Mouse (Mus musculus): Measurements from ENCODE around the gene Nat10. TPM values are rescaled to one million over a fixed set of nuclear protein-coding genes. Genes with fewer than 3 reads are reported as not detected.

Nat10 gene
- polyA plus RNA-seq, 1 experiment from 2014 or later: 19.3 TPM

DNA sequence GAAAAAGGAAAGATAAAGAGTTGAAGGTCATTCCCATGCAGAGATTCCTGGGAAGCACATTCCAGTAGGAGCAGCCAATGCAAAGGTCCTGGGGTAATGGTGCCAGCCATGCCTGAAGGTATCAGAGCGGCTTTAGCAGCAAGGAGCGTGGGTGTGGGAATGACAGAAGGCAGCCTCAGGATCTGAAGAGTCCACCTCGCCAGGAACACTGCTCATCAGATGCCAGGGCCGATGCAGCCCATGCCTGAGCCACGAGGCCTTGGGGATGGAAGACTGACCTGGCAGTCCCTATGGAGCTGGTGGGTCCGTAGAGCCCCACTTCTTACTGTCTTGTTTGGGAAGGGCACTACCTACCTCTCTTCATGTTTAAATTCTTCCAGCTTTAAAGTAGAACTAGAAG is 9.3 kb downstream of the Nat10 start:
- Histone ChIP-seq H3K4me2 (ENCODE audit: low read length) (no peak overlapping the region), H3K9ac (ENCODE audit: low read depth, low read length) (no peak overlapping the region), H3K27me3 (replicated peaks; ENCODE audit: control insufficient read depth, insufficient read depth, low read length) (no peaks in the 10 kb centered on the region), H3K27ac (ENCODE audit: low read depth, low read length) (no peak overlapping the region), H3K36me3 (ENCODE audit: control insufficient read depth, insufficient read depth, low read length) (peaks cover 43% of the 10 kb centered on the region), H3K9me3 (ENCODE audit: control insufficient read depth, low read length) (no peaks in the 10 kb centered on the region), H3K4me1 (ENCODE audit: control insufficient read depth, insufficient read depth, low read depth, low read length) (no peaks in the 10 kb centered on the region), H3K4me3 (ENCODE audit: low read length) (no peak overlapping the region)
- no peak for ATAC-seq
- WGBS: 93% methylated on average over 6 of the region's 6 CpGs

DNA sequence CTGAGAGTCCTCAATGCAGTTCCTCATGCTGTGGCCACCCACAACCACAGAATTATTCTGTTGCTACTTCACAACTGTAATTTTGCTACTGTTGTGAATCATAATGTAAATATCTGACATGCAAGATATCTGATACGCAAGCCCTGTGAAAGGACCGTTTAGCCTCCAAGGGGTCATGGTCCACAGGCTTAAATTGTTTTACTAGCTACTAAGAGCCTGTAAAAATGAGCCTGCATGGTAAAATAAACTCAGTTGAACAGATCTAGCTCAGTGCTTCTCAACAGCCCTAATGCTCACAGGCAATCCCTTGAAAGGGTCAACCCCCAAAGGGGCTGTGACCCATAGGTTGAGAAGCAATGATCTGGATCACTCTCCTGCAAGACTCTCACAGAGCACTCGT is 12.0 kb downstream of the Nat10 start:
- Histone ChIP-seq H3K4me1 (ENCODE audit: control insufficient read depth, insufficient read depth, low read depth, low read length) (no peaks in the 10 kb centered on the region), H3K36me3 (ENCODE audit: control insufficient read depth, insufficient read depth, low read length) (peaks cover 42% of the 10 kb centered on the region), H3K27ac (ENCODE audit: low read depth, low read length) (no peak overlapping the region), H3K4me3 (ENCODE audit: low read length) (no peak overlapping the region), H3K9me3 (ENCODE audit: control insufficient read depth, low read length) (no peaks in the 10 kb centered on the region), H3K27me3 (replicated peaks; ENCODE audit: control insufficient read depth, insufficient read depth, low read length) (no peaks in the 10 kb centered on the region), H3K9ac (ENCODE audit: low read depth, low read length) (no peak overlapping the region), H3K4me2 (ENCODE audit: low read length) (no peak overlapping the region)
- WGBS: 89% methylated on average over 3 of the region's 3 CpGs
- no peak for ATAC-seq

DNA sequence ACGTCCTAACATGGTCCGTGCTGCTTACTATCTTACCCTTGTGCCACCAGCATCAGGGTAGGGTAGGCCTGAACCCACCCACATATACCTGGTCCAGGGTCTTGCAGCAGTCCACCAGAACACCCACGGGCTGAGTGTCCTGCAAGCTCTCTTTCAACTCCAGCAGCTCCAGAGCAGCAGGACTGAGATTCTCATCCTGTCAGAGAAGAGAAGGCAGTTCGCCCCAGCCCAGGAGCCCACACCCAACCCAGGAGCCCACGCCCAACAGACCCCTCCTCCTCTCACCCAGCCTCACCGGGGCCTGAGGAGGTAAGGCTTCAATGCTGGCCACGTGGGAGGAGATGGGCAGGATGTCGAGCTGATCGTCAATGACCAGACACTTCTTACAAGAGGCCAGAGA is 13.2 kb downstream of the Nat10 start:
- no peak overlapping the region for H3K27ac ChIP-seq (ENCODE audit: low read depth, low read length)
- no peaks in the 10 kb centered on the region for H3K4me1 ChIP-seq (ENCODE audit: control insufficient read depth, insufficient read depth, low read depth, low read length)
- no peak overlapping the region for H3K9ac ChIP-seq (ENCODE audit: low read depth, low read length)
- no peaks in the 10 kb centered on the region for H3K27me3 ChIP-seq (replicated peaks; ENCODE audit: control insufficient read depth, insufficient read depth, low read length)
- no peaks in the 10 kb centered on the region for H3K9me3 ChIP-seq (ENCODE audit: control insufficient read depth, low read length)
- H3K4me3 ChIP-seq (ENCODE audit: low read length): no peak overlapping the region
- WGBS: 95% methylated on average over 9 of the region's 9 CpGs
- peaks cover 34% of the 10 kb centered on the region for H3K36me3 ChIP-seq (ENCODE audit: control insufficient read depth, insufficient read depth, low read length)
- no peak overlapping the region for H3K4me2 ChIP-seq (ENCODE audit: low read length)
- no peak for ATAC-seq

DNA sequence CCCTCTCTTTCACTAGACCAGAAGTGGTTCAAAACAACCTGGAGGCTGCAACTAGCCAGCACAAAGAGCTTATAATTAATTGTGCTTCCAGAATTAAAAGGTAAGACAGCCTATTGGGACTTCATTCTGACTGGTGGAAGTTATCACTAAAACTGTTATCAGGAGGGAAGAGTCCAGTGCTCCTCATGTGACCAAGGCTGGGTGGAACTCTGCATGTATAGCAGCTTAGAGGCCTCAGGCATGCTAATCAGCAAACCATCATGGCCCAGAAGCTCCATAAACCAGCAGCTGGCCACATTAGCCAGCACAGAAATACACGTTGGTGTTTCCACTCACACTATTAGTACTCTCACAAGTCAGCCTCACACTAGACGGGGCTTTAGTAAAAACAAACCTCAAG is 14.3 kb downstream of the Nat10 start:
- H3K4me3 ChIP-seq (ENCODE audit: low read length): no peak overlapping the region
- peaks cover 30% of the 10 kb centered on the region for H3K36me3 ChIP-seq (ENCODE audit: control insufficient read depth, insufficient read depth, low read length)
- H3K9me3 ChIP-seq (ENCODE audit: control insufficient read depth, low read length): no peaks in the 10 kb centered on the region
- H3K4me2 ChIP-seq (ENCODE audit: low read length): no peak overlapping the region
- no peaks in the 10 kb centered on the region for H3K27me3 ChIP-seq (replicated peaks; ENCODE audit: control insufficient read depth, insufficient read depth, low read length)
- no peak overlapping the region for H3K9ac ChIP-seq (ENCODE audit: low read depth, low read length)
- no peak overlapping the region for H3K27ac ChIP-seq (ENCODE audit: low read depth, low read length)
- no peaks in the 10 kb centered on the region for H3K4me1 ChIP-seq (ENCODE audit: control insufficient read depth, insufficient read depth, low read depth, low read length)
- ATAC-seq: no peak
- WGBS: 91% methylated on average over 2 of the region's 2 CpGs

DNA sequence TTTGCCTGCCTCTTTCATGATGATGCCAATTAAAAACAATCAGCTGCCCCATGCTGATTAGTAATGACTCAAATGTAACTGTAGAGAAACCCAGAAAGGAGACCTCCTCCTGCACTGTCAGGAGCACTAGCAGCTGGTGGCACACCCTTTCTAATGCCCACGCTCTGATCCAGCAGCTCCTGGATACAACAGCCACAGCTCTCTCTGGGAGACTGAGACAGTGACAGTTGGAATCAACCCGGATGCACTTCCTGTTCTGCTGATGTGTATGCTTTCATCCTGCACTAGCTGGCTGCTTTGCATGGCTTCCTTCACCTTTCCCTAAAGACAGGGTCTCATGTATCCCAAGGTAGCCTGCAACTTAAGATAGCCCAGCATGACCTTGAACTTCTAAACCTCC is 15.0 kb downstream of the Nat10 start:
- no peak overlapping the region for H3K4me2 ChIP-seq (ENCODE audit: low read length)
- no peaks in the 10 kb centered on the region for H3K27me3 ChIP-seq (replicated peaks; ENCODE audit: control insufficient read depth, insufficient read depth, low read length)
- H3K4me1 ChIP-seq (ENCODE audit: control insufficient read depth, insufficient read depth, low read depth, low read length): no peaks in the 10 kb centered on the region
- WGBS: 82% methylated on average over 2 of the region's 2 CpGs
- no peak overlapping the region for H3K4me3 ChIP-seq (ENCODE audit: low read length)
- ATAC-seq: no peak
- H3K9ac ChIP-seq (ENCODE audit: low read depth, low read length): no peak overlapping the region
- H3K27ac ChIP-seq (ENCODE audit: low read depth, low read length): no peak overlapping the region
- H3K36me3 ChIP-seq (ENCODE audit: control insufficient read depth, insufficient read depth, low read length): peaks cover 25% of the 10 kb centered on the region
- no peaks in the 10 kb centered on the region for H3K9me3 ChIP-seq (ENCODE audit: control insufficient read depth, low read length)

DNA sequence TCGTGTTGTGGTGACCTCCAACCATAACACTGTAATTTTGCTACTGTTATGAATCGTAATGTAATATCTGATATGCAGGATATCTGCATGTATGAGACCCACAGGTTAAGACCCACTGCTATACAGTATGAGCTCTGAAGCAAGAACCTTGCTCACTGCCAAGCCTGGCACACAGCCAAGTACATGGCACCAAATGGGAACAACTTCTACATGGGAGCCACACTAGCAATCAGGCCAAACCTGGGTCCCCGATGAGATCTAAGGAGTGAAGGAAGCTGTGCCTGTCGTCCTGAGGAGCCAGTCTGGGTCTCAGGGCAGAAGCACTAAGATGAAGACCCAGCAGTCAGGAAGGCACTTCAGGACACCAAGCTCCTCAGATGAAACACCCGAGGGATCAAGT is 15.6 kb downstream of the Nat10 start:
- H3K36me3 ChIP-seq (ENCODE audit: control insufficient read depth, insufficient read depth, low read length): peaks cover 24% of the 10 kb centered on the region
- no peak for ATAC-seq

DNA sequence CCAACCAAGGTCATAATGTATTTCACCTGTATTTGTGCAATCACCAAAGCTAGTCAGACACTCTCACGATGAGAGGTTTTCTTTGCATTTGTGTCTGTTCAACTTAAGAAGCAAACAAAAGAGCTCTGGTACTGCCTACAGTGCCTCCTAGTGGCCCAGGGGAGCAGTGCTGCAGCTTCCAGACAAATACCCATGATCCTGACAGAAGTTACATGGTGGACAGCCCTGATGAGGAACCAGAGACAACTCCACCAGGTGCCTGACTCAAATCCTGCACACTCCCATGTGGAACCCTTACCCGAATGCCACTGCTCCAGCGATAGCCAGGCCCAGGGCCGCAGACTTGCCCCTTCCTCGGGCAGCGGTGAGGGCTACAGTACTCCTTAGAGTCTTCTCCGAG is 17.1 kb downstream of the Nat10 start:
- H3K27me3 ChIP-seq (replicated peaks; ENCODE audit: control insufficient read depth, insufficient read depth, low read length): no peaks in the 10 kb centered on the region
- H3K4me1 ChIP-seq (ENCODE audit: control insufficient read depth, insufficient read depth, low read depth, low read length): no peaks in the 10 kb centered on the region
- ATAC-seq: no peak
- 84% methylated on average over 7 of the region's 7 CpGs for WGBS
- peaks cover 15% of the 10 kb centered on the region; the same call in 1 of the 2 replicates for H3K36me3 ChIP-seq (ENCODE audit: control insufficient read depth, insufficient read depth, low read length)
- no peaks in the 10 kb centered on the region for H3K9me3 ChIP-seq (ENCODE audit: control insufficient read depth, low read length)
- H3K9ac ChIP-seq (ENCODE audit: low read depth, low read length): no peak overlapping the region
- H3K4me3 ChIP-seq (ENCODE audit: low read length): no peak overlapping the region
- no peak overlapping the region for H3K27ac ChIP-seq (ENCODE audit: low read depth, low read length)
- H3K4me2 ChIP-seq (ENCODE audit: low read length): no peak overlapping the region

More for the DNA sequence above, 15.6 kb downstream of the Nat10 start:
- Histone ChIP-seq H3K9me3 (ENCODE audit: control insufficient read depth, low read length) (no peaks in the 10 kb centered on the region), H3K27ac (ENCODE audit: low read depth, low read length) (no peak overlapping the region), H3K4me1 (ENCODE audit: control insufficient read depth, insufficient read depth, low read depth, low read length) (no peaks in the 10 kb centered on the region), H3K9ac (ENCODE audit: low read depth, low read length) (no peak overlapping the region), H3K4me2 (ENCODE audit: low read length) (no peak overlapping the region), H3K4me3 (ENCODE audit: low read length) (no peak overlapping the region), H3K27me3 (replicated peaks; ENCODE audit: control insufficient read depth, insufficient read depth, low read length) (no peaks in the 10 kb centered on the region)
- WGBS: 80% methylated on average over 5 of the region's 5 CpGs

DNA sequence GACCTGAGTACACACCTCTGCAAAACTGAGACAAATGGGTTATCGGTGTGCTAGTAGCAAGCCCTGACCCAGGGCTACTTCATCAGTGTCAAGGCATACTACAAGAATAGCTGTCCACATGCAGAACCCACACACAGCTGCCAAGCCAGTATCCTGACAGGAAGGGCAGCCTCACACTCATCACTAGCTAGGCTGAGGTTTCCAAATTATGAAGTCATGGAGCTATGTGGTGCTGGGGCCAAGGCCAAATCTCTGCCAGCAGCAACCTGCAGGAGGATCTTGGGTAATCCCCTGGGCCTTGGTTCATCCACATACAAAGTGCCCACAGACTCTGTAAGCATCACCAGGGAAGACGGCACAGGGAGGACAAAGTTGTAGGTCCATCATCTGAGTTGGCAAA is 17.5 kb downstream of the Nat10 start:
- H3K9me3 ChIP-seq (ENCODE audit: control insufficient read depth, low read length): no peaks in the 10 kb centered on the region
- H3K4me2 ChIP-seq (ENCODE audit: low read length): no peak overlapping the region
- WGBS: 95% methylated on average over 2 of the region's 2 CpGs
- H3K27ac ChIP-seq (ENCODE audit: low read depth, low read length): no peak overlapping the region
- H3K9ac ChIP-seq (ENCODE audit: low read depth, low read length): no peak overlapping the region
- ATAC-seq: no peak
- H3K27me3 ChIP-seq (replicated peaks; ENCODE audit: control insufficient read depth, insufficient read depth, low read length): no peaks in the 10 kb centered on the region
- H3K4me3 ChIP-seq (ENCODE audit: low read length): no peak overlapping the region
- H3K4me1 ChIP-seq (ENCODE audit: control insufficient read depth, insufficient read depth, low read depth, low read length): no peaks in the 10 kb centered on the region
- peaks cover 16% of the 10 kb centered on the region; the same call in 1 of the 2 replicates for H3K36me3 ChIP-seq (ENCODE audit: control insufficient read depth, insufficient read depth, low read length)

DNA sequence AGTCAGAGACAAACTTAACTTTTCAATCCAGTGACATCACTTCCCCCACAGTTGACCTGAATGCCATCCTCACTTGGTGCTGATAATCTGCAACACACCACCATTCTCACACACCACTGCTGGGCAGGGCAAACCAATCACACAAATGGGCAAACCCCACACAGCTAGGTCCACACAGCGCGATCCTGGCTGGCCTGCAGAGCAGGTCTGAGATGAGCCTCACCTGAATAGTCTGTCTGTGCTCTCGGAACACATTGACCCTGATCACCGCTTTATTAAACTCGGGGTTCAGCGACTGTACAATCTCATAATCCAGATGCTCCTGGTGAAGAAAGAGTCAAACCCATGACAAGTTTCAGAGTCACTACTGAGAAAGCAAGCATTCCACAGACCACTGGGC is 18.2 kb downstream of the Nat10 start:
- WGBS: 100% methylated on average over 6 of the region's 6 CpGs
- Histone ChIP-seq H3K36me3 (ENCODE audit: control insufficient read depth, insufficient read depth, low read length) (0 out of 2 replicates have a peak, but pooled peaks cover 10% of the 10 kb centered on the region), H3K9ac (ENCODE audit: low read depth, low read length) (no peak overlapping the region), H3K27ac (ENCODE audit: low read depth, low read length) (no peak overlapping the region), H3K9me3 (ENCODE audit: control insufficient read depth, low read length) (no peaks in the 10 kb centered on the region), H3K27me3 (replicated peaks; ENCODE audit: control insufficient read depth, insufficient read depth, low read length) (no peaks in the 10 kb centered on the region), H3K4me1 (ENCODE audit: control insufficient read depth, insufficient read depth, low read depth, low read length) (no peaks in the 10 kb centered on the region), H3K4me3 (ENCODE audit: low read length) (no peak overlapping the region), H3K4me2 (ENCODE audit: low read length) (no peak overlapping the region)
- ATAC-seq: no peak

DNA sequence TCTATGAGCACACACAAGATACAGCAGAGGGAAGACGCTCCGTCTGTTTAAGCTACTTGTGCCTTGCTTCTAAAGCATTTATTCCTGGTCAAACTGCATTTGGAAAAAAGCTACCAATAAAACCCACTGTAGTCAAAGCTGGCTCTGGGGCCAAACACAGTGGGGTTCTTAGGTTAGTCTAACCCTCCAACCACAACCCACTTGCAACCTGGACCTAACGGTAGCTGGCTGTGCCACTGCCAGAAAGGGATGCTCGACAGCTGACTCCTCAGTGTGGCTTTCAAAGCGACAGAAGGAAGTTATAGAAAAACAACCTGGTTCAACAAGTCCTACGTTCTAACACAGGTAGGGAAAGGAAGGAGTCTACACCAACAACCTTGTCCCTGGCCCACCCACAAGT is 29.6 kb downstream of the Nat10 start:
- Histone ChIP-seq H3K4me1 (ENCODE audit: control insufficient read depth, insufficient read depth, low read depth, low read length) (no peaks in the 10 kb centered on the region), H3K9me3 (ENCODE audit: control insufficient read depth, low read length) (no peaks in the 10 kb centered on the region), H3K27ac (ENCODE audit: low read depth, low read length) (no peak overlapping the region), H3K36me3 (ENCODE audit: control insufficient read depth, insufficient read depth, low read length) (peaks cover 20% of the 10 kb centered on the region), H3K9ac (ENCODE audit: low read depth, low read length) (no peak overlapping the region), H3K4me3 (ENCODE audit: low read length) (no peak overlapping the region), H3K27me3 (replicated peaks; ENCODE audit: control insufficient read depth, insufficient read depth, low read length) (no peaks in the 10 kb centered on the region), H3K4me2 (ENCODE audit: low read length) (no peak overlapping the region)
- 86% methylated on average over 6 of the region's 6 CpGs for WGBS
- ATAC-seq: no peak; the same call in 1 of the 2 replicates

Measured in hindbrain, embryonic 16.5 days (tissue).